Mouse (Mus musculus) G1E (cell line): ENCODE results near the gene Irak2. TPM values are rescaled to one million over a fixed set of nuclear protein-coding genes. Genes with fewer than 3 reads are reported as not detected.

ENCODE experiments used
- ATAC-seq: 2 replicates; pipeline ENCODE4 v1.8.0; 2016; ENCODE audit warnings: mild to moderate bottlenecking; ENCODE audit not compliant: insufficient number of reproducible peaks, poor library complexity, low FRiP score, severe bottlenecking; ENCODE audit errors: extremely low read depth
- DNase-seq: peaks from one replicate; pipeline ENCODE4 v3.0.0; 2012; ENCODE audit warnings: low spot score
- H3K27me3 ChIP-seq: 2 replicates; pipeline ENCODE4 v1.6.1; 2012; ENCODE audit warnings: mild to moderate bottlenecking, low read length, inconsistent platforms; ENCODE audit not compliant: insufficient read depth
- H3K36me3 ChIP-seq: replicated peaks from 2 replicates; pipeline ENCODE3; 2012; ENCODE audit warnings: mild to moderate bottlenecking, inconsistent platforms
- H3K4me1 ChIP-seq: 2 replicates; pipeline ENCODE4 v1.6.1; 2012; ENCODE audit warnings: low read depth, low read length, inconsistent platforms, mixed read lengths; ENCODE audit not compliant: insufficient read depth
- H3K4me3 ChIP-seq: 2 replicates; pipeline ENCODE4 v1.5.1; 2012; ENCODE audit warnings: low read depth, mild to moderate bottlenecking, inconsistent platforms, low read length, moderate library complexity, mixed read lengths
- H3K9me3 ChIP-seq: replicated peaks from 2 replicates; pipeline ENCODE4 v1.6.1; 2012; ENCODE audit warnings: inconsistent platforms
- CTCF ChIP-seq: IDR thresholded peaks from 2 replicates; pipeline ENCODE4 v1.5.1; 2012; ENCODE audit warnings: low read depth, low read length, inconsistent platforms, mixed read lengths
- GATA1 ChIP-seq: IDR thresholded peaks from 2 replicates; pipeline ENCODE4 v1.6.1; 2012; ENCODE audit warnings: borderline replicate concordance, low read length, inconsistent platforms, mixed read lengths
- GATA2 ChIP-seq: IDR thresholded peaks from 2 replicates; pipeline ENCODE4 v1.6.1; 2012; ENCODE audit warnings: low read depth, low read length, inconsistent platforms, borderline replicate concordance
- POLR2AphosphoS5 ChIP-seq: IDR thresholded peaks from 2 replicates; pipeline ENCODE4 v1.6.1; 2012; ENCODE audit warnings: low read depth, low read length, inconsistent platforms; ENCODE audit not compliant: insufficient replicate concordance
- TAL1 ChIP-seq: conservative IDR thresholded peaks from 2 replicates; pipeline ENCODE4 v1.6.1; 2012; ENCODE audit warnings: low read depth, low read length, inconsistent platforms, mixed read lengths
- polyA plus RNA-seq: library from polyadenylated mRNA; stranded (reverse); fragments of >175 nt; gene quantifications from 2 replicates; pipeline ENCODE4 v1.2.3, GENCODE M21; 2012
- total RNA-seq, 2 experiments: library from RNA; stranded (forward) in 1 of 2; stranded (reverse) in 1 of 2; fragments of 200-1000 nt in 1 of 2; fragments of >200 nt in 1 of 2; fragmentation: Nextera tagmentation in 1 of 2; gene quantifications; 2 replicates each; pipeline ENCODE4 v1.2.3; 2014 to 2017

Irak2 gene
- total and polyA plus RNA-seq, 3 experiments, result 7.4 to 10.9 (median 10.2) TPM

DNA sequence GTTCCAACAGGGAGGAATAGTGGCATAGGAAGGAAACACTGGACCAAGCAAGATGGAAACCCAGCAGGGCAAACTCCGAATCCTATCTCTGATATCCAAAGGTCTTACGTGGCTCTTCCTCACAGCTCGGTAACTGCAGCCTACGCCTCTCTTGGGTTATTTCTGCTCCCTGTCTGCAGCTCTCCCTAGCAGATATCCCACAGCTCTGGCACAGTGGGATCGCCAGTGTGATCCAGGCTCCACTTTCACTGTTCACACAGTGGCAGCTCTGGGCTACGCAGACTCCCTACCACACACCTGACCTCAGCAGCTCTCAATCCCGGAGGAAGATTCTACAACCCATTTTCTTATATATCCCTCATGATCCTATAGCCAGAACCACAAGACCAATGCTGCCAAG is 24.1 kb upstream of the Irak2 start:
- Histone ChIP-seq H3K4me3 (no peak overlapping the region), H3K9me3 (no peaks in the 10 kb centered on the region), H3K27me3 (no peaks in the 10 kb centered on the region), H3K4me1 (peaks cover 4% of the 10 kb centered on the region), H3K36me3 (peaks cover 94% of the 10 kb centered on the region)
- TF ChIP-seq POLR2AphosphoS5 (no peak), GATA2 (no peak)
- ATAC-seq, result no peak
- DNase-seq, result no peak

DNA sequence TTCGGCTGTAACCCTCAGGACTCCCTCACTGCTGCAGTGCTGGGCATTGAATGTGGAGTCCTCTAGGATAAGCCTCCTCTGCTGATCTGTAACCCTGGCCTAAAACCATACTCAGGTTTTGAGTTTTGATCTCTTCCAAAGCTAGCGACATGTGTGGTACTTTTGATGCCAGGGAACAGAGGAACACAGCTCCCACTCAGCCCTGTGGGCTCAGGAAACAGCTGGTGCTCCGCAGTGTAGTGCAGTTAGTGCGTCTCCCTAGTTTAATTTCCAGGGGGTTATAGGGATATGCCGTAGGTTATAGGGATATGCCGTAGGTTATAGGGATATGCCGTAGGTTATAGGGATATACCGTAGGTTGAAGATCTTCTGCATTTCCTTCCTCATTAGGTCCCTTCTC is 23.3 kb upstream of the Irak2 start:
- ATAC-seq (no peak), DNase-seq (no peak)
- peaks cover 87% of the 10 kb centered on the region for H3K36me3 ChIP-seq
- H3K27me3 ChIP-seq, result no peaks in the 10 kb centered on the region
- peaks cover 4% of the 10 kb centered on the region for H3K4me1 ChIP-seq
- no peak for TF ChIP-seq GATA2
- no peak for TF ChIP-seq TAL1
- no peak for TF ChIP-seq CTCF
- no peak for TF ChIP-seq GATA1
- no peak for TF ChIP-seq POLR2AphosphoS5
- no peak overlapping the region for H3K4me3 ChIP-seq
- no peaks in the 10 kb centered on the region for H3K9me3 ChIP-seq

DNA sequence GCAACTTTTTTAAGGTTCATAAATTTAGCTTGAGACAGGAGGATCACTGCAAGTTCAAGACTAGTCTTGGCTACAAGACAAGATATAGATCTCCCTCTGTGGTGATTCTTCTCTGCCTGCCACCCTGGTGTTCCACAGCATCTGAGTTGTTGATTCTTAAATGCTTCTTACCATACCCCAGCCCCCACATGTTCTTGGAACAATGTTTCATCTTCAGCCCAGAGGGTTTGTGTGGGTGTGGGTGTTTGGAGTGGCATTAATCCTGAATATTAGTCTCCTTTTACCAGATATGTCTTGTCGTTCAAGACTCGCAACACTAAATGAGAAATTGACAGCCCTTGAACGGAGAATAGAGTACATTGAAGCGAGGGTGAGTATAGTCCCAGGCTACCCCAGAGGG is 22.8 kb upstream of the Irak2 start:
- Histone ChIP-seq H3K4me3 (no peak overlapping the region), H3K4me1 (peaks cover 4% of the 10 kb centered on the region), H3K9me3 (no peaks in the 10 kb centered on the region), H3K27me3 (no peaks in the 10 kb centered on the region), H3K36me3 (peaks cover 84% of the 10 kb centered on the region)
- TF ChIP-seq CTCF, result no peak
- no peak for TF ChIP-seq POLR2AphosphoS5
- no peak for TF ChIP-seq GATA1
- TF ChIP-seq TAL1, result no peak
- TF ChIP-seq GATA2, result no peak
- DNase-seq (no peak), ATAC-seq (no peak)

DNA sequence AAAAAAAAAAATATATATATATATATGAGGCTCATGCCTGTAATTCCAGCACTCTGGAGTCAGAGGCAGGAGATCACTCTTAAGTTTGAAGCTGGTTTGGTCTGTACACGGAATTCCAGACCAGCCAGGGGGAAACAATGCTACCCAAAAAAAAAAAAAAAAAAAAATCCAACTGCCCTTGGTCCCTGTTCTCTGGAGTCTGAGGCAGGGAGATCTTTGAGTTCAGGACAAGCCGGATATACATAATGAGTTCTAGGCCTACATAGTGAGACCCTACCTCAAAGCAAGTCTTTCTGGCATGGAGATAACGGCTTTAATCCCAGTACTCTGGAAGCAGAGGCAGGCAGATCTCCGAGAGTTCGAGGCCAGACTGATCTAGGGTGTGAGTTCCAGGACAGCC is 14.9 kb upstream of the Irak2 start:
- Histone ChIP-seq H3K36me3 (peaks cover 35% of the 10 kb centered on the region), H3K27me3 (no peaks in the 10 kb centered on the region), H3K4me1 (peaks cover 31% of the 10 kb centered on the region), H3K4me3 (peak overlapping the region; percentile 84), H3K9me3 (no peaks in the 10 kb centered on the region)
- ATAC-seq (no peak), DNase-seq (no peak)
- TF ChIP-seq POLR2AphosphoS5 (no peak), GATA2 (no peak), TAL1 (no peak), CTCF (no peak), GATA1 (no peak)

DNA sequence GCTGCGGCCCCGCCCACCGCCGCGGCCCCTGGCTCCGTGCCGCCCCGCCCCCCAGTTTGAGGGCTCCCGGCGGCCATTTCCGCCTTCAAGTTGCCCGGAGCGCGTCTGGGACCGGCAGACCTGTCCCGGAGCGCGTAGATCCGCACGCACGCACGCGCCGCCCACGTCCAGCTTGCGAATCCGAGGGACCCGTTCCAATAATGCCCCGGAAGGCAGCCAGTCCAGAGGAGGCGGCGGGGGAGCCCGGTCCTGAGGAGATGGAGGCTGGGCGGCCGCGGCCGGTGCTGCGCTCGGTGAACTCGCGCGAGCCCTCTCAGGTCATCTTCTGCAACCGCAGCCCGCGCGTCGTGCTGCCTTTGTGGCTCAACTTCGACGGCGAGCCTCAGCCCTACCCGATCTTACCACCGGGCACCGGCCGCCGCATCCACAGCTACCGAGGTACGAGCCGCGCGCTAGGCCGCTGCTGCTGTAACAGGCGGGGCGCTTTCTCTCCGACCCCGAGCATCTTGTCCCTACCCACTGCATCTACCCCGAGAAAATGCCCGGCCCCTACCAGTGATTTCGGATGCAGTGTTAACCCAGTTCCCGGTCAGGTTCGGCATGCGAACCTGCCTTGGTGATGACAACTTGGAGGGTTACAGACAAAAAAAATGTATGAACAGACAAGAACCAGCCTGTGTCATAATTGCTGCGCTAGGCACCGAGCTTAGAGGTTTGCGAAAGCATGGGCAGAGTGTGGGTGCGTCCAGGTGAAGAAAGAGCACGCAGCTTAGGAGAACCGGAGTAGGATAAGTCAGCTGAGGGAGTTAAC is 14.1 kb upstream of the Irak2 start, which contains the start of gene Vhl:
Gene Vhl (plus strand): TSS at position 19 of the 811 bp plus-strand sequence.
- TF ChIP-seq GATA1, result no peak
- no peak for TF ChIP-seq GATA2
- no peak for TF ChIP-seq TAL1
- TF ChIP-seq CTCF, result no peak
- TF ChIP-seq POLR2AphosphoS5, result no peak
- peaks cover 36% of the 10 kb centered on the region for H3K36me3 ChIP-seq
- H3K4me1 ChIP-seq, result peaks cover 34% of the 10 kb centered on the region
- no peaks in the 10 kb centered on the region for H3K27me3 ChIP-seq
- DNase-seq (peak; percentile 88), ATAC-seq (peak; percentile 57)
- peak within 1 kb of the TSS; percentile 84 for H3K4me3 ChIP-seq
- no peaks in the 10 kb centered on the region for H3K9me3 ChIP-seq

DNA sequence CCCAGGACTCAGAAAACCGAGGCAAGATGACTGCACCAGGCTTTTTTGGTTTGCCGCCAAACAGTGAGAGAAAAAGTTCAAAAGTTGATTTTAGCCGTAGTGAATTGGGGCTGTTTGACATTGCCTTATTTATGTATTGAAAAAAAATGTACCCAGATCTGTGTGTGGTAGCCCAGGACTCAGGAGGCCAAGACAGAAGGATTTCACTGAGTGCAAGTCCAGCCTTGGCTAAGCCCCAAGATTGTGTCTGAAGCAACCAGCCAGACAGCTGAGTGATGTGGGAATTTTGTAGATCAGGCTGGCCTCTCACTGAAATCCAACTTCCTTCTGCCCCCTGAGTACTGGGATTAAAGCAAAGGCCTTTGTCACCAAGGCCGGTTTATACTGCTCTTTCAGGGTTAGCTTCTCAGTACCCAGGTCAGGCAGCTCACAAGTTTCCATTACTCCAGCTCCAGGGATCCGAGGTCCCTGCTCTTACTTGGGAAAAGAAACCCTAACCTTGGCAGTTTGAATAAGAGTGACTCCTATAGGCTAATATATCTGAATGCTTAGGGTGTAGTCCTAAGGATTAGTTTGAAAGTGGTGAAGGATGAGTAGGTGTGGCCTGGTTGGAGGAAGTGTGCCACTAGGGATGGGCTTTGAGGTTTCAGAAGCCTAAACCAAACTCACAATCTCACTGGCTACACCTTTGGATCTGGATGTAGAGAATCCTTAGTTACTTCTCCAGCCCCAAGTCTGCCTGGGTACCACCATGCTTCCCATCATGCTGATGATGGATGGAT is 13.1 kb upstream of the Irak2 start:
- H3K4me3 ChIP-seq, result peak overlapping the region; percentile 84; the same call in 1 of the 2 replicates
- no peaks in the 10 kb centered on the region for H3K9me3 ChIP-seq
- ATAC-seq (no peak), DNase-seq (no peak)
- H3K36me3 ChIP-seq, result peaks cover 46% of the 10 kb centered on the region
- TF ChIP-seq GATA1 (no peak), POLR2AphosphoS5 (no peak), TAL1 (no peak), CTCF (no peak), GATA2 (no peak)
- H3K27me3 ChIP-seq, result no peaks in the 10 kb centered on the region
- peaks cover 35% of the 10 kb centered on the region for H3K4me1 ChIP-seq
